Mouse (Mus musculus) stomach, embryonic 14.5 days (tissue): ENCODE measurements around the gene Napa. TPM values are rescaled to one million over a fixed set of nuclear protein-coding genes. Genes with fewer than 3 reads are reported as not detected.

Experiments used
- ATAC-seq: fragments of 200-750 bp; cut with Nextera tagmentation; 2 replicates; pipeline ENCODE4 v1.8.0; 2017; ENCODE audit warnings: low read depth, moderate TSS enrichment; ENCODE audit not compliant: insufficient number of reproducible peaks, insufficient read depth, low FRiP score
- H3K27ac ChIP-seq: fragments of 300-500 bp; sonication (generic); 2 replicates; pipeline ENCODE4 v1.5.1; 2014; ENCODE audit warnings: mild to moderate bottlenecking, low read length, moderate library complexity, mixed read lengths
- H3K27me3 ChIP-seq: fragments of 300-500 bp; sonication (generic); 2 replicates; pipeline ENCODE4 v1.6.1; 2014; ENCODE audit warnings: low read length, control low read depth, mixed read lengths; ENCODE audit not compliant: control insufficient read depth, insufficient read depth
- H3K36me3 ChIP-seq: fragments of 300-500 bp; sonication (generic); 2 replicates; pipeline ENCODE4 v1.6.1; 2014; ENCODE audit warnings: mild to moderate bottlenecking, control low read depth, low read length, moderate library complexity, mixed read lengths; ENCODE audit not compliant: control insufficient read depth, insufficient read depth
- H3K4me1 ChIP-seq: fragments of 300-500 bp; sonication (generic); 2 replicates; pipeline ENCODE4 v1.6.1; 2014; ENCODE audit warnings: low read length, control low read depth, mixed read lengths; ENCODE audit not compliant: control insufficient read depth, insufficient read depth
- H3K4me2 ChIP-seq: fragments of 300-500 bp; sonication (generic); replicated peaks from 2 replicates; pipeline ENCODE4 v1.6.1; 2014; ENCODE audit warnings: low read depth, low read length, control low read depth
- H3K4me3 ChIP-seq: fragments of 300-500 bp; sonication (generic); 2 replicates; pipeline ENCODE4 v1.5.1; 2014; ENCODE audit warnings: low read depth, low read length, control low read depth
- H3K9ac ChIP-seq: fragments of 300-500 bp; sonication (generic); replicated peaks from 2 replicates; pipeline ENCODE4 v1.6.1; 2014; ENCODE audit warnings: low read depth, mild to moderate bottlenecking, control low read depth, low read length, moderate library complexity, mixed read lengths
- H3K9me3 ChIP-seq: fragments of 300-500 bp; sonication (generic); 2 replicates; pipeline ENCODE4 v1.6.1; 2016; ENCODE audit warnings: low read depth, low read length, control low read depth; ENCODE audit not compliant: control insufficient read depth
- WGBS: fragments of 180-500 bp; shearing (Covaris S2); extraction: QIAGEN DNeasy Blood & Tissue Kit; methylation state at CpG from one replicate; pipeline ENCODE4 v1.1.7; 2014; 5-methylcytosine and 5-hydroxymethylcytosine counted together
- polyA plus RNA-seq: library from polyadenylated mRNA; unstranded; fragments of >200 nt; fragmentation: Nextera tagmentation; extraction: Ambion mirVana; gene quantifications from 2 replicates; pipeline ENCODE4 v1.2.1, GENCODE M21; 2014

Gene Napa
- polyA plus RNA-seq, 1 experiment from 2014 or later, result 213 TPM

DNA sequence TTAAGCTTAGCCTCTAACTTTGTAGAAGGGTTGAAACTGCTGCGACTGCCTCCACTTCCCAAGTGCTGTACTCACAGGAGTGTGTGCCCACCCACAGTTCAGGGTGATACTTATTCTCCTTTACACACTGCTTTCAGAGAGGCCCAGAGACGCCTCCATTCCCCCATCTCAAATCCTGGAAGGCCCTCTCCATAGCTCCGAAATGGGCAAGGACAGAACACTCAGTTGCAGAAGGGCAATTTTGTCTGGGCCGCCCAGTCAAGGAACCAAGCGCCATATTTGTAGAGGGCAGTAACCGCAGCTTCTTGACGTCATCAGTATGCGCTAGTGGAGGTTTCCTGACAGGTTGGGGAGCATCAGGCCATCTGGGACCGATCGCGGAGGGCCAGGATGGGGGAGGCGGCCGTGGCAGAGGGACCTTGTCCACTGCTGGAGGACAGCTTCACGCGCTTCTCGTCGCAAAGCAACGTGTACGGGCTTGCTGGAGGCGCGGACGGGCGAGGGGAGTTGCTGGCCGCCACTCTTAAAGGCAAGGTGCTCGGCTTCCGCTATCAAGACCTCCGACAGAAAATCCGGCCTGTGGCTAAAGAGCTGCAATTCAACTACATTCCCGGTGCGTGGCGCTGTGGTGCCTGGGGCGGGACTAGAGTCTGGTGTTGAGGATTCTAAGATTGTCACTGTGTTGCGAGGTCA, 21.5 kb downstream of the Napa start, which contains the start of gene Kptn:
TSS of gene Kptn (plus strand) at position 327 of the 693 bp plus-strand sequence.
- H3K4me3 ChIP-seq, result peak within 1 kb of the TSS; percentile 75
- peak; percentile 80 for ATAC-seq
- under 1% methylated on average over 33 of the region's 33 CpGs for WGBS
- H3K9me3 ChIP-seq, result no peaks in the 10 kb centered on the region
- peak within 1 kb of the TSS; percentile 82 for H3K27ac ChIP-seq
- peaks cover 5% of the 10 kb centered on the region; the same call in 1 of the 2 replicates for H3K4me1 ChIP-seq
- no peaks in the 10 kb centered on the region for H3K27me3 ChIP-seq
- H3K9ac ChIP-seq, result peak within 1 kb of the TSS; percentile 68
- H3K4me2 ChIP-seq, result peak within 1 kb of the TSS; percentile 57
- H3K36me3 ChIP-seq, result peaks cover 28% of the 10 kb centered on the region

DNA sequence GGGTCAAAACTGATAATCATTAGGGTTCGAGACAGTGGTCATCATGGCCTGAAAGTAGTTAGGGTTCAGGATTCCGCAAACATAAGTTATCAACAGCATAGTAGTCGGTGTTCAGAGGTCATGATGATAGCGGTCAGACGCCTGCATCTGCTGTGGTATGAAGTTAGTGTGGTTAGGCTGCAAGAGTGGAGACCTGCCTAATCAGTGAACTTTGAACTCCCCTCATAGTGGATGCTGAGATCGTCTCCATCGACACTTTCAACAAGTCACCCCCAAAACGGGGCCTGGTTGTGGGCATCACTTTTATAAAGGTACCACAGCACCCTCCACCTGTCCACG, 22.0 kb downstream of the Napa start:
- peaks cover 24% of the 10 kb centered on the region for H3K36me3 ChIP-seq
- H3K4me1 ChIP-seq, result peaks cover 5% of the 10 kb centered on the region; the same call in 1 of the 2 replicates
- H3K4me3 ChIP-seq, result peak overlapping the region; percentile 75
- no peak for ATAC-seq
- H3K27me3 ChIP-seq, result no peaks in the 10 kb centered on the region
- H3K9ac ChIP-seq, result peak overlapping the region; percentile 68; the same call in 1 of the 2 replicates
- H3K27ac ChIP-seq, result no peak overlapping the region
- 44% methylated on average over 9 of the region's 9 CpGs for WGBS
- H3K9me3 ChIP-seq, result no peaks in the 10 kb centered on the region
- peak overlapping the region; percentile 57 for H3K4me2 ChIP-seq

DNA sequence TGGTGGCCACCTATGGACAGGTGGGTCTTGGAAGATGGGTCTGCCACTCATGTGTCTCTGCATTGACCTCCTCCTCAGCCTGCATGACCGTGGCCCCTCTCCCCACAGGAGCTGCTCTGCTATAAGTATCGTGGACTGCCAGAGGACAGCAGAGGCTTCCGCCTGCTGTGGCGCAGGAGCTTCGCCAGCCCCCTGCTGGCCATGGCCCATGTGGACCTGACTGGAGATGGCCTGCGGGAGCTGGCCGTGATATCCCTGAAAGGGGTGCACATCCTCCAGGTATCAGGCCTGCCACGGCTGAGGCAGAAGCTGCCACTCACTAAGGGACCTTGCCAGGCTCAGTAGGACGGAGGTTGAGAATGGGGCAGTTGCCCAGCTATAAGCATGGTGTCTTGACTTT, 27.6 kb downstream of the Napa start:
- Histone ChIP-seq H3K36me3 (peaks cover 12% of the 10 kb centered on the region), H3K4me3 (no peak overlapping the region), H3K4me2 (no peak overlapping the region), H3K9ac (no peak overlapping the region), H3K27me3 (no peaks in the 10 kb centered on the region), H3K4me1 (peaks cover 5% of the 10 kb centered on the region; the same call in 1 of the 2 replicates), H3K27ac (no peak overlapping the region), H3K9me3 (no peaks in the 10 kb centered on the region)
- WGBS, result 73% methylated on average over 9 of the region's 9 CpGs
- no peak for ATAC-seq

DNA sequence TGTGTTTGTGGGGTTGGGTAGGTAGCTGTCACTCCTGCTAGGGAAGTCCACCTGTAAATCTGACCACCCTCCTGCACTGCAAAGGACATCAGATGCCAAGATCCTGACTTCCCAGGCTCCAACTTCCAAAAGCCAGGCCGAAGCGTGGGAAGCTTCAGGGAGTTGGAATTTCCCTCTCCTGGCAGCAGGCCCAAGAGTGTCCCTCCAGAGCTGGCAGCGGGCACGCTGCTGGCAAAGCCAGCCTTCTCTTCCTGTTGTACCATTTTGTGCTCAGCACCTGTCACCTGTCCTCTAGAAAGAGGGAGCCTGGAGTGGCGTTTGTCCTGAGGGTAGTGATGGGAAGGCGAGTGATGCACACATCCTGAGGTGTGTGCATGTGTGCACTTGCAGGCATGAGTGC, 30.1 kb downstream of the Napa start:
- H3K9me3 ChIP-seq, result no peaks in the 10 kb centered on the region
- H3K4me1 ChIP-seq, result peaks cover 10% of the 10 kb centered on the region; the same call in 1 of the 2 replicates
- peaks cover 12% of the 10 kb centered on the region for H3K36me3 ChIP-seq
- ATAC-seq, result no peak
- WGBS, result 84% methylated on average over 6 of the region's 6 CpGs
- no peak overlapping the region for H3K4me2 ChIP-seq
- H3K27me3 ChIP-seq, result no peaks in the 10 kb centered on the region
- no peak overlapping the region for H3K27ac ChIP-seq
- no peak overlapping the region for H3K9ac ChIP-seq
- no peak overlapping the region for H3K4me3 ChIP-seq

DNA sequence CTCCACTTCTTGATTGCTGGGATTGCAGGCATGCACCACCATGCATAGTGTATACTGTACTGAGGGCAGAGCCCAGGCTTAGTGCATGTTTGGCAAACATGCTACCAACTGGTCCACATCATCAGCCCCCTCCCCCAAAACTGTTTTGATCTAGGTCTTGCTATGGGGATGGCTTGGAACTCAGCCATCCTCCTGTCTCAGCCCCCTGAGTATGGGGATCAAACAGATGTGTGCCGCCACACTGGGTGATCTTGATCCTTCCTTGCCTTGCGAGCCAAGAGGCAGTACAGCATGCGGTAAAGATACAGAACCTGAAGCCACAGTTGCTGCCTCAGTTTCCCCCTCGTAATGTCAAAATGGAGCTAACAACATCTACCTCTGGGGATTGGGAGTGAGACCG, 30.6 kb downstream of the Napa start:
- whole genome bisulfite sequencing, result 58% methylated on average over 5 of the region's 5 CpGs
- H3K4me2 ChIP-seq, result peak overlapping the region; percentile 66; the same call in 1 of the 2 replicates
- no peaks in the 10 kb centered on the region for H3K9me3 ChIP-seq
- no peak overlapping the region for H3K4me3 ChIP-seq
- ATAC-seq, result no peak
- H3K27me3 ChIP-seq, result no peaks in the 10 kb centered on the region
- peaks cover 10% of the 10 kb centered on the region; the same call in 1 of the 2 replicates for H3K4me1 ChIP-seq
- H3K9ac ChIP-seq, result no peak overlapping the region
- peak overlapping the region; percentile 75 for H3K27ac ChIP-seq
- peaks cover 12% of the 10 kb centered on the region for H3K36me3 ChIP-seq

DNA sequence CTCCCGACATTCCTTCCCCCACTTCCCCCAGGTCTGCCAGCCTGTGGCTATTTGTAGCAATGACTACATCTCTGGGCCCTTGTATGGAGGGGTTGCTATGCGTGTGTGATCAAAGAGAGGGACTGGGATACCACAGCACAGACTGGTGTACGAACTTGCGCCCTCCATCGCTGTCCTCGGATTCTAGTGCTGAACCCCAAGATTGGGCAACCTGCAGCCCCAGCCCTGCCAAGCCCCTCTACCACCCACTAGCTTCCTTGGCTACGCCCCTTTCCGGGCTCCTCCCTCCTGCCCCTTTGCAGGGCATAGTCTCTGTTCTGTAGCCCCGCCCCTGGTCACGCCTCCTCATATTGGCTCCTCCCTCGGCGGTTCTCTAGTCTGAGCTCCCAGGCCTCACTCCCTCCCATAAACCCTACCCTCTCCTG, 31.2 kb downstream of the Napa start, which contains the start of gene Slc8a2:
TSS of gene Slc8a2 (plus strand) at position 406 of the 425 bp plus-strand sequence.
- peak; percentile 87 for ATAC-seq
- Histone ChIP-seq H3K4me3 (peak within 1 kb of the TSS; percentile 53), H3K9ac (peak within 1 kb of the TSS; percentile 40), H3K4me1 (peaks cover 10% of the 10 kb centered on the region; the same call in 1 of the 2 replicates), H3K9me3 (no peaks in the 10 kb centered on the region), H3K27me3 (no peaks in the 10 kb centered on the region), H3K4me2 (peak within 1 kb of the TSS; percentile 66), H3K27ac (peak within 1 kb of the TSS; percentile 75), H3K36me3 (peaks cover 9% of the 10 kb centered on the region)
- 2% methylated on average over 12 of the region's 12 CpGs for WGBS

DNA sequence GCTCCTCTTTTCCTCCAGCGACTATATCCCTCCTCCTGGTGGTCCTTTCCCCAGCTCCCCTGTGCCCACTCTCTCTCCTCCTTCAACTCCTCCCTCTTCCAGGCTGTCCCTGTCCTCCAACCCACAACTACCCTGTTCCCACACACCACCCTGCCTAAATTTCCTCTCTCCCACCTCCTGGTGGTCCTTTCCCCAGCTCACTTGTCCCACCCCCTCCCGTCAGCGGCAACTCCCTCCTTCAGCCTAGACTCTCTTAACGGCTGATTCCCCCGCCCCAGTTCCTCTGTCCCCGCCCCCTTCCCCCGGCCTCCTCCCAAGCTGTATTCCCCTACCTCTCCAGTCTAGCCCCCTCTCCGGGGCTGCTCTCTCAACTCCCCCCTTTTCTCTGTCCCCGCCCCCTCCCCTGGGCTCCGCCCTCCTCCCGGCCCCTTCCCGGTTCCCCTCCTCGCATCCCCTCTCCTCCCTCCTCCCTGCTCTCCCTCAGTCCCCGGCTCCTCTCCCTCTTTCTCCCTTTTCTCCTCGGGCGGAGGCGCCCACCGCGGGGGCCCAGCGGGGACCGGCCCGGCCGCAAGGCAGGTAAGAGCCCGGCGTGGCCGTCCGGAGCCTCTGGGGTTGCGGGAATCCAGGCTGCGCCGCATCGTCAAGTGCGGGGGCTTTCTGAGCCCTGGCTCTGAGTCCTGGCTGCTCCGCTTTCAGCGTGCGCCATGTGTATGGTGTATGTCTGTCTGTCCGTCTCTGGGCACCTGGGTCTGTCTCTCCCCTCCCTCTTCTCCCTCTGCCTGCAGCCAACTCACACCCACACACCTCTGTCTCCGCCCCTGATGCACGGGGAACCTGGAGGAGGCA, 31.8 kb downstream of the Napa start:
- H3K9ac ChIP-seq, result peak overlapping the region; percentile 40
- no peaks in the 10 kb centered on the region for H3K9me3 ChIP-seq
- peak overlapping the region; percentile 66 for H3K4me2 ChIP-seq
- WGBS, result 1% methylated on average over 37 of the region's 38 CpGs
- H3K4me3 ChIP-seq, result peak overlapping the region; percentile 53
- H3K4me1 ChIP-seq, result peaks cover 10% of the 10 kb centered on the region; the same call in 1 of the 2 replicates
- peaks cover 4% of the 10 kb centered on the region for H3K36me3 ChIP-seq
- peak; percentile 83 for ATAC-seq
- H3K27me3 ChIP-seq, result no peaks in the 10 kb centered on the region
- peak overlapping the region; percentile 75 for H3K27ac ChIP-seq

DNA sequence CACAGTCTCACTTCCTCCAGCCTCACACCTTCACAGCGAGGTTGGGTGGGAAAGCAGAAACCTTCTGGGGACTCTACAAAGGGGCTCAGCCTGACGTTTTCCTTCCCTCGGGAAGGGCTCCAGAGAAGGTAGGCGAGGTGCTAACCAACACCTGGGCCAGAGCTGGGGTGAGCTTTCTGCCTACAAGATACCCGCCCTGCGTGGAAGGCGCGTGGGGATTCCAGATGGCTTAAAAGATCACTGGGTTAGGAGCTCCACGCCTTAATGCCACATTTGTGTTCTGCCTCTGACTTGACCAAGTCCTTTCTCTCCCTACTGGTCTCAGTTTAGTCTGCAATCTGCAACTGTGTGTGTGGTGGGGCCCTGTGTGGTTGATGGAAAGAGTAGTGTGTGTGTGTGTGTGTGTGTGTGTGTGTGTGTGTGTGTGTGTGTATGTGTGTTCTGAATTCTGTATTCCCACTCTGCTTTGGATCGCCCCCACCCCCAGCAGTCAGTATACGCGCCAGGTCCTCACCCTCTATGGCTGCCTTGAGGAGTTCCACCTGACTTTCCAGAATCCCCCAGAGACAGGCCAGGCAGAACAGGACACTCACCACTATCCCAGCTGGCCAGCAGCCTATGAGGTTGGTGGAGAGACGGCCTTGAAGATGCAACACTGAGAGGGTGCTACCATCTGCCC, 32.8 kb downstream of the Napa start:
- Histone ChIP-seq H3K9ac (peak overlapping the region; percentile 40; the same call in 1 of the 2 replicates), H3K36me3 (peaks cover 4% of the 10 kb centered on the region), H3K4me2 (peak overlapping the region; percentile 66)

More for the DNA sequence above, 32.8 kb downstream of the Napa start:
- Histone ChIP-seq H3K27me3 (no peaks in the 10 kb centered on the region), H3K27ac (no peak overlapping the region), H3K9me3 (no peaks in the 10 kb centered on the region), H3K4me3 (peak overlapping the region; percentile 53), H3K4me1 (peaks cover 10% of the 10 kb centered on the region; the same call in 1 of the 2 replicates)
- WGBS, result 21% methylated on average over 13 of the region's 13 CpGs
- ATAC-seq, result no peak
